Mouse (Mus musculus): ENCODE results near the gene Olfr450.

Olfr450 gene

GRCm38 (mm10) chr6:42811639-42812038, at the start of gene Olfr450:
Olfr450 (plus strand) TSS chr6:42811939.
- no peak for DNase-seq (ENCODE audit: low spot score)

GRCm38 (mm10) chr6:42777066-42777465, 34.7 kb upstream of the Olfr450 start:
- no peak for DNase-seq (ENCODE audit: low spot score)

GRCm38 (mm10) chr6:42784793-42785192, 26.9 kb upstream of the Olfr450 start, which contains the start of gene Olfr452:
Olfr452 (plus strand) TSS chr6:42785093.
- DNase-seq (ENCODE audit: low spot score), result no peak

GRCm38 (mm10) chr6:42790247-42790948, 21.3 kb upstream of the Olfr450 start:
- DNase-seq (ENCODE audit: low spot score), result no peak

- DNase-seq (ENCODE audit: low spot score), result no peak
These were observed 20.7 kb upstream of the Olfr450 start for GRCm38 (mm10) chr6:42790949-42791556.

- DNase-seq (ENCODE audit: low spot score), result no peak
These were observed 16.8 kb upstream of the Olfr450 start for GRCm38 (mm10) chr6:42794982-42795381.

- DNase-seq (ENCODE audit: low spot score), result no peak
These were observed 22.3 kb downstream of the Olfr450 start, which contains the start of gene Olfr449 for GRCm38 (mm10) chr6:42834084-42834483. Olfr449 (plus strand) TSS chr6:42834384.

- no peak for DNase-seq (ENCODE audit: low spot score)
These were observed 48.6 kb downstream of the Olfr450 start for GRCm38 (mm10) chr6:42860222-42860819.

Measured in ovary, postnatal 10 days (tissue).